Mouse (Mus musculus) stomach, postnatal 0 days (tissue): ENCODE results near the gene Gse1. TPM values are rescaled to one million over a fixed set of nuclear protein-coding genes. Genes with fewer than 3 reads are reported as not detected.

Experiments
- ATAC-seq: fragments of 200-750 bp; cut with Nextera tagmentation; 2 replicates; pipeline ENCODE4 v1.8.0; 2017; ENCODE audit not compliant: low FRiP score, low TSS enrichment
- DNase-seq: peaks from one replicate; pipeline ENCODE4 v3.0.0-alpha.2; 2016; ENCODE audit warnings: low spot score
- H3K27ac ChIP-seq: fragments of 300-500 bp; sonication (generic); replicated peaks from 2 replicates; pipeline ENCODE4 v1.5.1; 2014; ENCODE audit warnings: mild to moderate bottlenecking, control low read depth
- H3K27me3 ChIP-seq: fragments of 300-500 bp; sonication (generic); 2 replicates; pipeline ENCODE4 v1.6.1; 2014; ENCODE audit warnings: low read length; ENCODE audit not compliant: control insufficient read depth, insufficient read depth
- H3K36me3 ChIP-seq: fragments of 300-500 bp; sonication (generic); 2 replicates; pipeline ENCODE4 v1.6.1; 2014; ENCODE audit warnings: low read length, mixed read lengths; ENCODE audit not compliant: control insufficient read depth, insufficient read depth
- H3K4me1 ChIP-seq: fragments of 300-500 bp; sonication (generic); replicated peaks from 2 replicates; pipeline ENCODE4 v1.6.1; 2014; ENCODE audit warnings: antibody characterized with exemption; ENCODE audit not compliant: control insufficient read depth, insufficient read depth
- H3K4me2 ChIP-seq: fragments of 300-500 bp; sonication (generic); replicated peaks from 2 replicates; pipeline ENCODE4 v1.6.1; 2014; ENCODE audit warnings: low read depth, mild to moderate bottlenecking, control low read depth, moderate library complexity
- H3K4me3 ChIP-seq: fragments of 300-500 bp; sonication (generic); 2 replicates; pipeline ENCODE4 v1.5.1; 2014; ENCODE audit warnings: low read depth, low read length, control low read depth
- H3K9ac ChIP-seq: fragments of 300-500 bp; sonication (generic); 2 replicates; pipeline ENCODE4 v1.6.1; 2014; ENCODE audit warnings: mild to moderate bottlenecking, low read length, control low read depth, mixed read lengths
- H3K9me3 ChIP-seq: fragments of 300-500 bp; sonication (generic); 2 replicates; pipeline ENCODE4 v1.6.1; 2016; ENCODE audit warnings: low read length; ENCODE audit not compliant: control insufficient read depth
- CTCF ChIP-seq: IDR thresholded peaks from 2 replicates; pipeline ENCODE4 v1.5.1; 2016; ENCODE audit warnings: antibody characterized with exemption, low read depth, mild to moderate bottlenecking, moderate library complexity
- EP300 ChIP-seq: optimal IDR thresholded peaks from 2 replicates; pipeline ENCODE3; 2016; ENCODE audit warnings: antibody characterized with exemption
- WGBS: fragments of 180-500 bp; shearing (Covaris S2); extraction: QIAGEN DNeasy Blood & Tissue Kit; methylation state at CpG from one replicate; pipeline ENCODE4 v1.1.7; 2014; 5-methylcytosine and 5-hydroxymethylcytosine counted together
- polyA plus RNA-seq: library from polyadenylated mRNA; unstranded; fragments of >200 nt; fragmentation: Nextera tagmentation; extraction: Ambion mirVana; gene quantifications from 2 replicates; pipeline ENCODE4 v1.2.1, GENCODE M21; 2015

The Gse1 gene
- polyA plus RNA-seq, 1 experiment from 2014 or later, result 6.4 TPM

DNA sequence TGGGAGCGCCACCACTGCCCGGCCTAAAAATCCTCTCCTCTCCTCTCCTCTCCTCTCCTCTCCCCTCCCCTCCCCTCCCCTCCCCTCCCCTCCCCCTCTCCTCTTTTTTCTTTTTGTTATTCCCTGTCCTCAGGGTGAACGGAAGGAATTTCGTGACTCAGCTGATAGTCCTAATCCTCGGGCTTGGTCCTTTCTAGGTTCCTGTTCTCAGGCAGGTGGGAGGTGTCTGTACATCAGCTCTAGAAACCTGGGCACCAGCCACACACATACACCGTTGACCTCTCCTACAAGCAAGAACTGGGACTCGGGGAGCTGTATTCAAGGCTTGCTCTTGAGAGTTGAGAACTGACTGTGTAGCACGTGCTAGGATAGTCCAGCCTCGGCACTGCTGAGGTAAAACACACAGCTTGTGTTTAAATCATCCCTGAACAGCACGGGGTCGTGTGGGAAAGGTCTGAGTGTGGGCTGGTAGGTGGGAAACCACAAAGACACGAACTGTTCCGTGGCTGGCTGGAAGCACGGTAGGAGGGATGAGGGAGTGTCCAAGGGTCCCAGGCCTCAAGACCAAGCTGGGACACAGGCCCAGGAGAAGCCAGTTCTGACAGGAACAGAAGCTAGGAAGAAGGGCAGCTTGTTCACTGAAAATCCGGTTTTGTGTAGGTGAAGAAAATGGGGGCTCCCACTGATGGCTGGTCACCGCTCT lies 302.8 kb downstream of the Gse1 start:
- no peak overlapping the region for H3K4me2 ChIP-seq
- no peak for TF ChIP-seq CTCF
- no peak for TF ChIP-seq EP300
- 65% methylated on average over 15 of the region's 16 CpGs for WGBS
- H3K36me3 ChIP-seq, result no peaks in the 10 kb centered on the region
- H3K9me3 ChIP-seq, result no peaks in the 10 kb centered on the region
- H3K4me3 ChIP-seq, result no peak overlapping the region
- no peak overlapping the region for H3K9ac ChIP-seq
- H3K27me3 ChIP-seq, result no peaks in the 10 kb centered on the region
- H3K27ac ChIP-seq, result no peak overlapping the region
- DNase-seq (no peak), ATAC-seq (no peak)
- H3K4me1 ChIP-seq, result peaks cover 8% of the 10 kb centered on the region; the same call in 1 of the 2 replicates

DNA sequence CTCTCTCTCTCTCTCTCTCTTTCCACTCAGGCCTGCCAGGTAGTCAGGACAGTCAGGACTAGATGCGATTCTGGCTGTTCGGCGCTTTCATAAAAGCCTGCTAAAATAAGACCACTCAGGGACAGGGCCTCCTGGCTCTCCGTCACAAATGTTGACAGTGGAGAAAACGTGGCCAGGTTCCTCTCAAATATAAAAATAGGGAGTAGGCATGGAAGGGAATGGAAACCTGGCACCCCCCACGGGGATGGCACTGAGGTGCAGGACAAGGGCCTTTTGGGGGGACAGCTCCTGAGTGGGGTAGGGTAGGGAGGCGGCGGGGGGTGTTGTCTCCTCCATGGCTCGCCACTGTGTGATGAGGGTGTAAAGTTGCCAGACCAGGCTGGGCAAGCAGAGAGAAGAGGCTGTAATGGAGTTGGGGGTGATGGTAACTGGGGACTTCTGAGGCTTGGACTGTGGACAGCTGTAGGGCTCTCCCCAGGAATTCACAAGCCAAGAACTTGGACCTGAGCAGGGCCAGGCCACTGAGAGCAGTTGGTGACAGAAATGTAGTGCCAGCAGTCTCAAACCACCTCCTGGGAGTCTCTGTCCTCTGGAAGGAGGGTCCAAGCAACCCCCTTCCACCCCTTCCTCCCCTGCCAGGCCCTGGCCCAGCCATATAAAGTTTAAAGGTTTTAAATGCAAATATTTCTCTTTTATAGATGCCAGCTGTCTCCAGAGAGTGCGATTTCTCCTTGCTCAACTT lies 303.7 kb downstream of the Gse1 start:
- Histone ChIP-seq H3K36me3 (no peaks in the 10 kb centered on the region), H3K27me3 (no peaks in the 10 kb centered on the region), H3K4me1 (peaks cover 8% of the 10 kb centered on the region; the same call in 1 of the 2 replicates), H3K27ac (no peak overlapping the region), H3K9me3 (no peaks in the 10 kb centered on the region), H3K4me2 (no peak overlapping the region), H3K4me3 (no peak overlapping the region), H3K9ac (0 out of 2 replicates have a peak overlapping the region, but pooled peaks have one; percentile 4)
- ATAC-seq (no peak), DNase-seq (no peak)
- WGBS, result 49% methylated on average over 10 of the region's 10 CpGs
- TF ChIP-seq EP300, result no peak
- no peak for TF ChIP-seq CTCF

DNA sequence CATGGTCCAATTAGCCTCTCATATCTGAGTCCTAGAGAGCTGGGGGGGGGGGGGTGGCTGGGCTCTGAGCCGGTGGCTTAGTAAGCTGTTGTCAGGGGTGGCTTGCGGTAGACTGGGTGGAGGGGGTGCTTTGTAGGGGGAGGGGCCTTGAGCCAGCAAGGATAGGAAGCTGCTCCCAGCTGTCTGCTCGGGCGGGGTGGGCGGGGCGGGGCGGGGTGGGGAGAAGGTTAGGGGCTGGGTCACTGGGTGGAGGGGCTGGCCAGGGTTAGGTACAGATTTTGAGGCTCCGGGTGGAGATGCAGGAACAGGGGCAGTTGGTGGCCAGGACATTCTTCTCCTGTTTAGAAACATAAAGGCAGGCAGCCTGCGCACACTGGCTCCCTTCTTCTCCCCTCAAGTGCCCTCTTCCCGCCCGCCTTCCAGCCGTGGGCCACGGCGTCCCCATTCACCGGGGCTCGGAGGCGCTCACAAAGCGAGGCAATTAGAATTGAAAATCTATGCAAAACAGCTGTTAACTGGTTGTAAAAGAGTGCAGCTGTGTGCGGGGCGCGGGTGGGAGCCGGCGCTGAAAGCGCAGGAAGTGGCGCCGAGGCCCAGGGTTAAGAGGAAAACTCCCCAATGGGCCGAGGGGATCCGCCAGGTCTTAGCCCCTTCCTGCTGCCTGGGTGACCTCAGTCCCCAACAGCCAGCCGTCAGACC lies 304.4 kb downstream of the Gse1 start:
- Histone ChIP-seq H3K36me3 (no peaks in the 10 kb centered on the region), H3K9ac (no peak overlapping the region), H3K4me2 (peak overlapping the region; percentile 36; the same call in 1 of the 2 replicates), H3K4me3 (no peak overlapping the region), H3K4me1 (peaks cover 8% of the 10 kb centered on the region; the same call in 1 of the 2 replicates), H3K27me3 (no peaks in the 10 kb centered on the region), H3K9me3 (no peaks in the 10 kb centered on the region), H3K27ac (no peak overlapping the region)
- TF ChIP-seq EP300, result no peak
- no peak for TF ChIP-seq CTCF
- no peak for ATAC-seq
- 19% methylated on average over 27 of the region's 29 CpGs for WGBS
- DNase-seq, result peak; percentile 48

DNA sequence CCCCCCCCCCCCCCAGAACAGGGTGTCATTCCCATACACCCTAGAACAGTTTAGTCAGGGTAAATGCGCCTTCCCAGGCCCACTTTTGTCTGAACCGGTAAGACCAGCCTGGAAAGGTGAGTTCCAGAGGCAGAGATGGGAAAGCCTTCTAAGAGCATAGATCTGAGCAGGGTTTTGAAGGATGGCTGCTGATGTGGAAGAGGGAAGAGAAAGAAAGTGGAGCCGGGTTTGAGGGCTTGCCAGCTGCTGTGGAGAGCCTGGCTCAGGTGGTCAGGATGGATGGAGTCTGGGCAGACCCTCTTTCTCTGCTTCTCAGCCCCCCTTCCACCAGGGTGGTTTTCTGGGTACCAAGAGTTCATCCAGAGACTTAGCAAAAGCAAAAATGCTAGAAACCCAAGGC lies 305.1 kb downstream of the Gse1 start:
- no peak for DNase-seq
- H3K27ac ChIP-seq, result no peak overlapping the region

DNA sequence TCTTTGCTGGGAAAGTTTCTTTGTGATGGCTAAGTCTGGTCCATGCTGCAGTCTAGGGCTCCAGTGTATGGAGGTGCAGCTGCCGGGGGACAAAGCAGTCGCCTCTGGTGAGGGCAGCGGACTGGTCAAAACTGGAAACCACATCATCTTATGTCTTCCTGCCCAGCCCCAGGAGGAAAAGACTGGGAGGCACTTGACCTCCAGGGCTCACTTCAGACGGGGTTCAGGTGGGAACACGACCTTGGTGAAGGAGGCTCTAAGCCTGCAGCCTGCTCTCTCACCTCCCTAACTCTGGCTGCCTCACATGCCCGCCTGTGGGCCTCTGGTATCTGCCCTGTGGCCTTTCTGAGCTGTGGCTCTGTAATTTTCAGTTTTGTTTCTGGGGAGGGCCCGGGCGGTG lies 305.8 kb downstream of the Gse1 start:
- Histone ChIP-seq H3K9ac (no peak overlapping the region), H3K27ac (no peak overlapping the region), H3K27me3 (no peaks in the 10 kb centered on the region), H3K9me3 (no peaks in the 10 kb centered on the region), H3K4me1 (peaks cover 14% of the 10 kb centered on the region), H3K4me3 (no peak overlapping the region), H3K4me2 (no peak overlapping the region), H3K36me3 (no peaks in the 10 kb centered on the region)
- TF ChIP-seq EP300 (no peak), CTCF (no peak)
- ATAC-seq (no peak), DNase-seq (no peak)
- WGBS, result 71% methylated on average over 8 of the region's 8 CpGs

More for the DNA sequence above, 305.1 kb downstream of the Gse1 start:
- 60% methylated on average over 3 of the region's 3 CpGs for WGBS
- Histone ChIP-seq H3K36me3 (no peaks in the 10 kb centered on the region), H3K9ac (no peak overlapping the region), H3K4me3 (no peak overlapping the region), H3K4me2 (no peak overlapping the region), H3K27me3 (no peaks in the 10 kb centered on the region), H3K9me3 (no peaks in the 10 kb centered on the region), H3K4me1 (peaks cover 11% of the 10 kb centered on the region)
- no peak for ATAC-seq
- TF ChIP-seq EP300 (no peak), CTCF (no peak)
